Mouse (Mus musculus): ENCODE results near the gene Pacs1. TPM values are rescaled to one million over a fixed set of nuclear protein-coding genes. Genes with fewer than 3 reads are reported as not detected.

Gene Pacs1
- polyA plus RNA-seq (2014; fragmentation: Nextera tagmentation; extraction: Ambion mirVana) = 20.9 TPM in 2 replicates

GRCm38 (mm10) chr19:5272801-5273733 is at the start of gene Pacs1:
Gene Pacs1, minus strand, starts transcription at chr19:5273119.
- Histone ChIP-seq H3K36me3 (ENCODE audit: control insufficient read depth, insufficient read depth, low read length) (peaks cover 40% of the 10 kb centered on the region), H3K27ac (replicated peaks in 1 of 2; ENCODE audit: control insufficient read depth in 1 of 2, insufficient read depth in 1 of 2, low read depth in 2 of 2, low read length in 2 of 2) (peak within 1 kb of the TSS; percentile 78 to 92), H3K4me2 (ENCODE audit: low read length) (peak within 1 kb of the TSS; percentile 88), H3K27me3 (ENCODE audit: control insufficient read depth, insufficient read depth, low read length) (no peaks in the 10 kb centered on the region), H3K9ac (ENCODE audit: low read length) (peak within 1 kb of the TSS; percentile 92), H3K4me1 (ENCODE audit: control insufficient read depth in 2 of 2, insufficient read depth in 2 of 2, low read length in 2 of 2) (peaks cover 7 to 48% of the 10 kb centered on the region in 2 experiments), H3K9me3 (ENCODE audit: control insufficient read depth, low read length) (no peaks in the 10 kb centered on the region), H3K4me3 (ENCODE audit: control insufficient read depth in 1 of 2, insufficient read depth in 1 of 2, low read depth in 1 of 2, low read length in 2 of 2) (peak within 1 kb of the TSS; percentile 95 to 97)
- ATAC-seq (ENCODE audit: insufficient number of reproducible peaks, insufficient read depth, low FRiP score, low read depth) = peak; percentile 95
- under 1% methylated on average over 77 of the region's 97 CpGs for WGBS

DNA sequence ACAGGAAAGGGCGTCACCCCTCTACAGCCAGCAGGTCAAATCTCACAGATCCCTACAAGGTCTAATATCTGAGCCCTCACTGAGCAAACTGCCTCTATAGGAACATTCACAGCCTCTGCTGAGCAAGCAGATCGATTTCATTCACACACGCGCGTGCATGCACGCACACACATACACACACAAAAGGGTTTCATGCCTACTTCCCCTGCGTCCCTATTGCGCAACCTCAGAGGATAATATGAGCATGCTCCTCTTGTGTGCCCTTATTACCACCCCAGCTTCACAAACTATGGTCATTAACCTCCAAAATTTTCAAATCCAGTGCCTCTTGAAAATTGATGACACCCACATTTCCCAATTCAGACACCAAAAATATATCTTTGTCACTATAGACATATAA is 40.3 kb upstream of the Pacs1 start:
- H3K4me2 ChIP-seq (ENCODE audit: low read length) = no peak overlapping the region
- ATAC-seq (ENCODE audit: insufficient number of reproducible peaks, insufficient read depth, low FRiP score, low read depth) = no peak
- H3K27me3 ChIP-seq (ENCODE audit: control insufficient read depth, insufficient read depth, low read length) = no peaks in the 10 kb centered on the region; the same call in 1 of the 2 replicates
- H3K27ac ChIP-seq (replicated peaks in 1 of 2; ENCODE audit: control insufficient read depth in 1 of 2, insufficient read depth in 1 of 2, low read depth in 2 of 2, low read length in 2 of 2) = no peak overlapping the region
- no peak overlapping the region for H3K9ac ChIP-seq (ENCODE audit: low read length)
- H3K4me1 ChIP-seq (ENCODE audit: control insufficient read depth in 2 of 2, insufficient read depth in 2 of 2, low read length in 2 of 2) = no peaks in the 10 kb centered on the region
- H3K36me3 ChIP-seq (ENCODE audit: control insufficient read depth, insufficient read depth, low read length) = no peaks in the 10 kb centered on the region
- H3K9me3 ChIP-seq (ENCODE audit: control insufficient read depth, low read length) = peaks cover 8% of the 10 kb centered on the region
- WGBS = 84% methylated on average over 8 of the region's 8 CpGs
- H3K4me3 ChIP-seq (ENCODE audit: control insufficient read depth in 1 of 2, insufficient read depth in 1 of 2, low read depth in 1 of 2, low read length in 2 of 2) = no peak overlapping the region

DNA sequence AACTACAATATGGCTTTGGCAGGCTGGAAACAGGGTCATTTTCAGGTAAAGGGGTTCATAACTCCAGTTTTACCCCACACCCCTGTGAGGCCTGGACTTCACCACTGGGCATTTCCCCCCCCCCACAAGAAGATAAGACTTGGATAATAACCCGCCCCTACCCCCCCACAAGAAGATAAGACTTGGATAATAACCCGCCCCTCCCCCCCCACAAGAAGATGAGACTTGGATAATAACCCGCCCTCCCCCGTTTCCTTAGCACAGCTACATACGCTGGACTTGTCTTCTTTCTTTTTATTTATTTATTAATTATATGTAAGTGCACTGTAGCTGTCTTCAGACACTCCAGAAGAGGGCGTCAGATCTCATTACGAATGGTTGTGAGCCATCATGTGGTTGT is 36.1 kb upstream of the Pacs1 start:
- H3K4me2 ChIP-seq (ENCODE audit: low read length) = no peak overlapping the region
- 78% methylated on average over 7 of the region's 7 CpGs for WGBS
- H3K36me3 ChIP-seq (ENCODE audit: control insufficient read depth, insufficient read depth, low read length) = no peaks in the 10 kb centered on the region
- H3K27me3 ChIP-seq (ENCODE audit: control insufficient read depth, insufficient read depth, low read length) = peaks cover 11% of the 10 kb centered on the region
- H3K9me3 ChIP-seq (ENCODE audit: control insufficient read depth, low read length) = no peaks in the 10 kb centered on the region
- H3K4me3 ChIP-seq (ENCODE audit: control insufficient read depth in 1 of 2, insufficient read depth in 1 of 2, low read depth in 1 of 2, low read length in 2 of 2) = no peak overlapping the region
- no peak overlapping the region for H3K27ac ChIP-seq (replicated peaks in 1 of 2; ENCODE audit: control insufficient read depth in 1 of 2, insufficient read depth in 1 of 2, low read depth in 2 of 2, low read length in 2 of 2)
- peaks cover 0 to 2% of the 10 kb centered on the region in 2 experiments; a peak in 1 of 4 replicates for H3K4me1 ChIP-seq (ENCODE audit: control insufficient read depth in 2 of 2, insufficient read depth in 2 of 2, low read length in 2 of 2)
- H3K9ac ChIP-seq (ENCODE audit: low read length) = no peak overlapping the region
- no peak for ATAC-seq (ENCODE audit: insufficient number of reproducible peaks, insufficient read depth, low FRiP score, low read depth)

- H3K4me2 ChIP-seq (ENCODE audit: low read length) = peak overlapping the region; percentile 59
- no peak overlapping the region for H3K9ac ChIP-seq (ENCODE audit: low read length)
- 30% methylated on average over 98 of the region's 98 CpGs for WGBS
- H3K27ac ChIP-seq (replicated peaks in 1 of 2; ENCODE audit: control insufficient read depth in 1 of 2, insufficient read depth in 1 of 2, low read depth in 2 of 2, low read length in 2 of 2) = no peak overlapping the region
- peaks cover 0 to 2% of the 10 kb centered on the region in 2 experiments; a peak in 1 of 4 replicates for H3K4me1 ChIP-seq (ENCODE audit: control insufficient read depth in 2 of 2, insufficient read depth in 2 of 2, low read length in 2 of 2)
- H3K4me3 ChIP-seq (ENCODE audit: control insufficient read depth in 1 of 2, insufficient read depth in 1 of 2, low read depth in 1 of 2, low read length in 2 of 2) = peak overlapping the region; percentile 17 to 25
- H3K36me3 ChIP-seq (ENCODE audit: control insufficient read depth, insufficient read depth, low read length) = no peaks in the 10 kb centered on the region
- H3K27me3 ChIP-seq (ENCODE audit: control insufficient read depth, insufficient read depth, low read length) = peaks cover 11% of the 10 kb centered on the region
- H3K9me3 ChIP-seq (ENCODE audit: control insufficient read depth, low read length) = no peaks in the 10 kb centered on the region
- no peak for ATAC-seq (ENCODE audit: insufficient number of reproducible peaks, insufficient read depth, low FRiP score, low read depth)
Observed at GRCm38 (mm10) chr19:5306968-5307734, 34.2 kb upstream of the Pacs1 start.

DNA sequence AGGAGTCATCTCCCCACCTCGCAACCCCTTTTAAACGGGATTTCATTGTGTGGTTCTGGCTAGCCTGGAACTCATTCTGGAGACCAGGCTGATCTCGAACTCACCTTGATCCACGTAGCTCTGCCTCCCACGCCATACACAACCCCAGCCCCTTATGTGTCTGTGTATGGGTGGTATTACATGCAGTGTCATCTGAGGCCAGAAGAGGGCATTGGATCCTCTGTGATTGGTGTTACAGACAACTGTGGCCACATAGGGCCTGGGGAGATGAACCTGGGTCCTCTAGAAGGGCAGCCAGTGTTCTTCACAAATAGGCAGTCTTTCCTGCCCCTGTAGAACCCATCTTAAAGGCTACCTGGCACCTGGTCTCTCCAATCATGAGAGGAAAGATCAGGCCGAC is 33.4 kb upstream of the Pacs1 start:
- H3K27me3 ChIP-seq (ENCODE audit: control insufficient read depth, insufficient read depth, low read length) = peaks cover 11% of the 10 kb centered on the region
- no peak overlapping the region for H3K27ac ChIP-seq (replicated peaks in 1 of 2; ENCODE audit: control insufficient read depth in 1 of 2, insufficient read depth in 1 of 2, low read depth in 2 of 2, low read length in 2 of 2)
- no peak for ATAC-seq (ENCODE audit: insufficient number of reproducible peaks, insufficient read depth, low FRiP score, low read depth)
- H3K4me1 ChIP-seq (ENCODE audit: control insufficient read depth in 2 of 2, insufficient read depth in 2 of 2, low read length in 2 of 2) = peaks cover 0 to 2% of the 10 kb centered on the region in 2 experiments; a peak in 1 of 4 replicates
- H3K4me2 ChIP-seq (ENCODE audit: low read length) = no peak overlapping the region
- no peak overlapping the region for H3K4me3 ChIP-seq (ENCODE audit: control insufficient read depth in 1 of 2, insufficient read depth in 1 of 2, low read depth in 1 of 2, low read length in 2 of 2)
- no peaks in the 10 kb centered on the region for H3K9me3 ChIP-seq (ENCODE audit: control insufficient read depth, low read length)
- no peaks in the 10 kb centered on the region for H3K36me3 ChIP-seq (ENCODE audit: control insufficient read depth, insufficient read depth, low read length)
- WGBS = 81% methylated on average over 6 of the region's 6 CpGs
- no peak overlapping the region for H3K9ac ChIP-seq (ENCODE audit: low read length)

DNA sequence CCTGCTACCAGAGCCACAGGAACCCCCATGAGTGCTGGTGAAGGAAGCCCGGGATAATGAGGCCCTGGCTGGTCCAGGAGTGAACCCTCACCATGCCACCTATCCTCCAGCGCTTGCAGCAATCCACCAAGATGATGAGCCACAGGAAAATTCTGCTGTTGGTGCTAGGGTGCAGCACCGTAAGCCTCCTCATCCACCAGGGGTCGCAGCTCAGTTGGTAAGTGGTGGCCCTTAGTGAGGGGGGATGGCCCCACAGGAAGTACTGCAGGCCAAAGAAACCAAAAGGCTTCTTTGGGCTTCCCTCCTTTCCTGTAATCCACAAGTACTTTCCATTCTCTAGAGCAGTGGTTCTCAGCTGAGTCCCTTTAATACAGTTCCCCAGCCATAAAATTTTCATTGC is 29.5 kb upstream of the Pacs1 start:
- no peaks in the 10 kb centered on the region for H3K36me3 ChIP-seq (ENCODE audit: control insufficient read depth, insufficient read depth, low read length)
- no peak overlapping the region for H3K9ac ChIP-seq (ENCODE audit: low read length)
- no peak overlapping the region for H3K4me3 ChIP-seq (ENCODE audit: control insufficient read depth in 1 of 2, insufficient read depth in 1 of 2, low read depth in 1 of 2, low read length in 2 of 2)
- H3K27me3 ChIP-seq (ENCODE audit: control insufficient read depth, insufficient read depth, low read length) = peaks cover 7% of the 10 kb centered on the region; the same call in 1 of the 2 replicates
- WGBS = 10% methylated on average over 4 of the region's 4 CpGs
- ATAC-seq (ENCODE audit: insufficient number of reproducible peaks, insufficient read depth, low FRiP score, low read depth) = no peak
- H3K27ac ChIP-seq (replicated peaks in 1 of 2; ENCODE audit: control insufficient read depth in 1 of 2, insufficient read depth in 1 of 2, low read depth in 2 of 2, low read length in 2 of 2) = no peak overlapping the region
- H3K9me3 ChIP-seq (ENCODE audit: control insufficient read depth, low read length) = no peaks in the 10 kb centered on the region
- peaks cover 13 to 14% of the 10 kb centered on the region in 2 experiments for H3K4me1 ChIP-seq (ENCODE audit: control insufficient read depth in 2 of 2, insufficient read depth in 2 of 2, low read length in 2 of 2)
- no peak overlapping the region for H3K4me2 ChIP-seq (ENCODE audit: low read length)

DNA sequence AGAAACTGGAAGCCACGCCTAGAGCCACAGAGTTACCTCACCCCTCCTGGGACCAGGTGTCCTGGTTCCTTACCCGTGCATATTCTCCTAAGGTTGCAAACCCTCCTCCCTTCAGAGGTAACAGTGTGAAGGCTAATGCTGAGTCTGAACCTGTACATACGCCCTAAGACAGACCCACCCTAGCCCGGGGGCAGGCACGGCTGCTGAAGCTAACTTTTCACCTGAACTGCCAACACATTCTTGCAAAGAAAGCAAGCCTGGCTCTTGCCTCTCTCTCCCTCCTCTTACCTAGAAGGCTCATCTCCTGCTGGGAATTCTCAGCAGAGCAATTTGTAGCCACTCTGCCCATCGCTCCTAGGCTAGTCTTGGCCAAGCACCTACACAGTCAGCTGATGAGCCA is 27.7 kb upstream of the Pacs1 start:
- H3K4me2 ChIP-seq (ENCODE audit: low read length) = no peak overlapping the region
- WGBS = 82% methylated on average over 6 of the region's 6 CpGs
- H3K9ac ChIP-seq (ENCODE audit: low read length) = no peak overlapping the region
- H3K4me3 ChIP-seq (ENCODE audit: control insufficient read depth in 1 of 2, insufficient read depth in 1 of 2, low read depth in 1 of 2, low read length in 2 of 2) = no peak overlapping the region
- H3K4me1 ChIP-seq (ENCODE audit: control insufficient read depth in 2 of 2, insufficient read depth in 2 of 2, low read length in 2 of 2) = peaks cover 12 to 18% of the 10 kb centered on the region in 2 experiments
- ATAC-seq (ENCODE audit: insufficient number of reproducible peaks, insufficient read depth, low FRiP score, low read depth) = no peak
- no peaks in the 10 kb centered on the region for H3K9me3 ChIP-seq (ENCODE audit: control insufficient read depth, low read length)
- no peaks in the 10 kb centered on the region for H3K27me3 ChIP-seq (ENCODE audit: control insufficient read depth, insufficient read depth, low read length)
- no peak overlapping the region for H3K27ac ChIP-seq (replicated peaks in 1 of 2; ENCODE audit: control insufficient read depth in 1 of 2, insufficient read depth in 1 of 2, low read depth in 2 of 2, low read length in 2 of 2)
- H3K36me3 ChIP-seq (ENCODE audit: control insufficient read depth, insufficient read depth, low read length) = no peaks in the 10 kb centered on the region

All from heart, embryonic 14.5 days (tissue).